Mouse (Mus musculus) liver, embryonic 14.5 days (tissue): ENCODE results near the gene Naga.

ENCODE experiments used
- CTCF ChIP-seq: IDR thresholded peaks from 2 replicates; pipeline ENCODE4 v1.5.1; 2016; ENCODE audit warnings: antibody characterized with exemption, low read depth, control low read depth
- EP300 ChIP-seq: IDR thresholded peaks from 2 replicates; pipeline ENCODE4 v1.6.1; 2016; ENCODE audit warnings: antibody characterized with exemption, low read depth

- TF ChIP-seq CTCF (no peak), EP300 (no peak)
These were observed 23.5 kb upstream of the Naga start for GRCm38 (mm10) chr15:82362234-82362633.
